Mouse (Mus musculus) cerebellum, adult 2 months (tissue): ENCODE data around the gene Gbp9. TPM values are rescaled to one million over a fixed set of nuclear protein-coding genes. Genes with fewer than 3 reads are reported as not detected.
A peak's percentile ranks its signal among the peaks of the same experiment; 100 is the strongest.
"Not testable (repeated sequence)": the region's sequence is repeated elsewhere in the genome, so short reads cannot be mapped to it uniquely, and the experiment has no call there.

Experiments
- DNase-seq, 2 experiments: peaks; one replicate each; pipeline ENCODE4 v3.0.0; 2021
- H3K27ac ChIP-seq: fragments of 200-500 bp; 2 replicates; pipeline ENCODE4 v1.5.1; 2012; ENCODE audit warnings: low read length, control low read depth, inconsistent platforms; ENCODE audit not compliant: insufficient read depth
- H3K27me3 ChIP-seq: fragments of 200-500 bp; 2 replicates; pipeline ENCODE4 v1.6.1; 2012; ENCODE audit warnings: inconsistent platforms, mild to moderate bottlenecking, low read length, moderate library complexity; ENCODE audit not compliant: control insufficient read depth, insufficient read depth
- H3K4me1 ChIP-seq: fragments of 200-500 bp; 2 replicates; pipeline ENCODE4 v1.6.1; 2011; ENCODE audit warnings: low read length; ENCODE audit not compliant: control insufficient read depth, insufficient read depth
- H3K4me3 ChIP-seq: fragments of 200-500 bp; replicated peaks from 2 replicates; pipeline ENCODE3; 2011; ENCODE audit warnings: mild to moderate bottlenecking, low read depth, low read length, control low read depth; ENCODE audit not compliant: insufficient read depth
- CTCF ChIP-seq: fragments of 200-500 bp; IDR thresholded peaks from 2 replicates; pipeline ENCODE4 v1.5.1; 2011; ENCODE audit warnings: low read depth, mild to moderate bottlenecking, control low read depth, low read length, moderate library complexity, borderline replicate concordance; ENCODE audit not compliant: insufficient read depth
- POLR2A ChIP-seq: fragments of 200-500 bp; IDR thresholded peaks from 2 replicates; pipeline ENCODE4 v1.6.1; 2011; ENCODE audit warnings: low read length, control low read depth, borderline replicate concordance; ENCODE audit not compliant: insufficient read depth
- WGBS: fragments of 180-500 bp; shearing (Covaris S2); methylation state at CpG from one replicate; pipeline ENCODE4 v1.1.7; 2018; 5-methylcytosine and 5-hydroxymethylcytosine counted together
- polyA plus RNA-seq: library from polyadenylated mRNA; depleted of rRNA; stranded (reverse); fragments of >200 nt; gene quantifications from 2 replicates; pipeline ENCODE4 v1.2.3, GENCODE M21; 2012; rRNA removed

Gene Gbp9
- polyA plus RNA-seq, result 2.3 and 2.6 TPM in 2 replicates

GRCm38 (mm10) chr5:105139409-105140088, at the start of gene Gbp9, which contains the start of the genes Gbp8 and Gbp4:
Gbp9 (minus strand) TSS chr5:105139539.
Gbp8 (minus strand) TSS chr5:105139540.
Gbp4 (minus strand) TSS chr5:105139586.
- H3K4me1 ChIP-seq, H3K4me3 ChIP-seq, H3K27ac ChIP-seq, DNase-seq, H3K27me3 ChIP-seq: not testable (repeated sequence)
- WGBS, result 28% methylated on average over 2 of the region's 2 CpGs

- DNase-seq, result no peak
- no peak overlapping the region for H3K4me3 ChIP-seq
These were observed 42.1 kb upstream of the Gbp9 start for GRCm38 (mm10) chr5:105181446-105181845.

GRCm38 (mm10) chr5:105156582-105156981, 17.2 kb upstream of the Gbp9 start:
- H3K27me3 ChIP-seq, result no peaks in the 10 kb centered on the region
- H3K4me1 ChIP-seq, result no peaks in the 10 kb centered on the region
- whole genome bisulfite sequencing, result 81% methylated on average over 5 of the region's 5 CpGs
- DNase-seq, result no peak
- no peak overlapping the region for H3K27ac ChIP-seq
- H3K4me3 ChIP-seq, result no peak overlapping the region
- TF ChIP-seq CTCF, result no peak

More at GRCm38 (mm10) chr5:105181446-105181845, 42.1 kb upstream of the Gbp9 start:
- Histone ChIP-seq H3K4me1 (no peaks in the 10 kb centered on the region), H3K27ac (no peak overlapping the region), H3K27me3 (no peaks in the 10 kb centered on the region)
- TF ChIP-seq POLR2A (no peak), CTCF (no peak)

- Histone ChIP-seq H3K4me3 (no peak overlapping the region), H3K27ac (no peak overlapping the region), H3K4me1 (no peaks in the 10 kb centered on the region), H3K27me3 (no peaks in the 10 kb centered on the region)
- TF ChIP-seq POLR2A, result no peak
- TF ChIP-seq CTCF, result no peak
- DNase-seq, result no peak
These were observed 14.7 kb upstream of the Gbp9 start for GRCm38 (mm10) chr5:105154049-105154448.

GRCm38 (mm10) chr5:105148062-105148461, 8.7 kb upstream of the Gbp9 start:
- DNase-seq, H3K4me3 ChIP-seq, H3K4me1 ChIP-seq, H3K27me3 ChIP-seq, H3K27ac ChIP-seq: not testable (repeated sequence)
- 51% methylated on average over 2 of the region's 2 CpGs for WGBS

- no peaks in the 10 kb centered on the region for H3K27me3 ChIP-seq
- TF ChIP-seq POLR2A (no peak), CTCF (no peak)
- no peak for DNase-seq
- H3K4me1 ChIP-seq, result no peaks in the 10 kb centered on the region
- H3K27ac ChIP-seq, result no peak overlapping the region
- H3K4me3 ChIP-seq, result no peak overlapping the region
These were observed 7.1 kb upstream of the Gbp9 start for GRCm38 (mm10) chr5:105146447-105146846.

- not testable (repeated sequence) for H3K27ac ChIP-seq, DNase-seq, H3K4me1 ChIP-seq, H3K27me3 ChIP-seq, H3K4me3 ChIP-seq
- WGBS, result 42% methylated on average over 3 of the region's 3 CpGs
These were observed 6.4 kb upstream of the Gbp9 start for GRCm38 (mm10) chr5:105145731-105146130.

- not testable (repeated sequence) for DNase-seq, H3K4me1 ChIP-seq, H3K27me3 ChIP-seq, H3K4me3 ChIP-seq, H3K27ac ChIP-seq
- 35% methylated on average over 2 of the region's 2 CpGs for WGBS
These were observed 911 bp upstream of the Gbp9 start for GRCm38 (mm10) chr5:105140089-105140810.

GRCm38 (mm10) chr5:105138906-105139305, 433 bp downstream of the Gbp9 start:
- Histone ChIP-seq H3K4me3 (no peak overlapping the region), H3K27me3 (no peaks in the 10 kb centered on the region), H3K27ac (no peak overlapping the region), H3K4me1 (no peaks in the 10 kb centered on the region)
- TF ChIP-seq POLR2A (no peak), CTCF (no peak)
- WGBS, result 71% methylated on average over 1 of the region's 1 CpGs
- DNase-seq, result no peak

- not testable (repeated sequence) for H3K27me3 ChIP-seq, H3K27ac ChIP-seq, H3K4me3 ChIP-seq, H3K4me1 ChIP-seq, DNase-seq
- whole genome bisulfite sequencing, result 75% methylated on average over 3 of the region's 3 CpGs
These were observed 2.5 kb downstream of the Gbp9 start for GRCm38 (mm10) chr5:105136706-105137304.

GRCm38 (mm10) chr5:105121731-105122130, 17.6 kb downstream of the Gbp9 start:
- not testable (repeated sequence) for H3K4me3 ChIP-seq, H3K27ac ChIP-seq, H3K27me3 ChIP-seq, H3K4me1 ChIP-seq
- peak in 1 of 2 experiments; percentile 4 for DNase-seq
- 19% methylated on average over 6 of the region's 6 CpGs for WGBS
